Mouse (Mus musculus): ENCODE measurements around the gene Pld1.
A peak's percentile ranks its signal among the peaks of the same experiment; 100 is the strongest.

Pld1 gene

DNA sequence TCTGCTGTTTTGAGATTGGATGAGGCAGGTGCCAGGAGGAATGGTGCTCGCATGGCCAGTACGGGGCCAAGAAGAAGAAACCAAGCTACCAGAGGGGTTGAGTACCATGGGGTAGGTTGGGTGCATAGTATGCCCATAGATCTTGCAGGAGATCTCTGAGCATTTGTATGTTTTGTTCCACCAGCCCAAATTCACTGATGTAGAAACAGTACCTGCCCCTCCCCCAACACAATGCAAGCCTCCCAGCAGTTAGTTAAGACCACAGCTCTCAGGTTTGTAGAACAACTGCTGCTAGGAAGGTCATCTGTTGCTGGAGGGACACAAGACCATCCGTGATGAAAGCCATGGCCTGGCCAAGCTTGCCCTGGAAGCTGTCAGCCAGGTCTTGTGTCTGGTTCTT is 220.4 kb downstream of the Pld1 start:
- DNase-seq (ENCODE audit: low spot score), result no peak

DNA sequence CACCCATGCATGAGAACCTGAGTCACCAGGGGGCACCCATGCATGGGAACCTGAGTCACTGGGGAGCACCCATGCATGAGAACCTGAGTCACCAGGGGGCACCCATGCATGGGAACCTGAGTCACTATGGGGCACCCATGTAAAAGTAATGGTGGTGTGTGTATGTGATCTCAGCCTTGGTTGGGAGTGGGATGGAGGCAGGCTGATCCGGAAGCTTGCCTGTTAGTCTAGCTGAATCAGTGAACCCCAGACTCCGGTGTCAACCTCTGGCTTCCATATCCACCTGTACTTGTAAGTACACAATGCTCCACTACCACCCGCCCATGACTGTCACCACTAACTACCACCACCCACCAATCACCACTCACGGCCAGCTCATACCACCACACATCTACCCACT is 223.9 kb downstream of the Pld1 start:
- DNase-seq (ENCODE audit: low spot score), result no peak

DNA sequence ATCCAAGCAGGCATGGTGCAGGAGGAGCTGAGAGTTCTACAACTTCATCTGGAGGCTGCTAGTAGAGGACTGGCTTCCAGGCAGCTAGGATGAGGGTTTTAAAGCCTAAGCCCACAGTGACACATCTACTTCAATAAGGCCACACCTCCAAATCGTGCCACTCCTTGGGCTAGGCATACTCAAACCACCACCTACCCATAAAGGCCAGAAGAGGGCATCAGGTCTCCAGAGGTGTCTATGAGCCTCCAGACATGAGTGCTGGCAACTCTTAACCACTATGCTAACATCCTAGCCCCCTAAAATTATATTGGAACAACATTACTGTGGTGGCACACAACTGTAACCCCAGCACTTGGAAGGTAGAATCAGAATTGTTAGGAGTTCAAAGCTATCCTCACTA is 226.2 kb downstream of the Pld1 start:
- no peak for DNase-seq (ENCODE audit: low spot score)

DNA sequence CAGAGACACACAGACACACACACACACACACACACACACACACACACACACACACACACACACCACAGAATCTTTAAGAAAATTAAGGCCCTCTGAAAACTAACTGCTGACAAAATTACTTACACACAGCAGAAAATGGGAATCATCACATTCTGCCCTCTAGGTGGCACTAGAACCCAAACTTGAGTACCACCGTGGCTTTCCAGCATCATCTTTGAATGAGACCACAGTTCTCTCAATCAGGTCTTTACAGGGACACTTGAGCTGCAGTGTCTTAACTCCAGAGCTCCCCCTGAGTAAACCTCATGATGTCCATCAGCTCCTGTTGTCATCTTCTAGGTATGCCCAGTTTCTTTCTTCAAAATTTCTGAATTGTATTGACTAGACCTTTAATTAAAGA is 227.1 kb downstream of the Pld1 start:
- no peak for DNase-seq (ENCODE audit: low spot score)

DNA sequence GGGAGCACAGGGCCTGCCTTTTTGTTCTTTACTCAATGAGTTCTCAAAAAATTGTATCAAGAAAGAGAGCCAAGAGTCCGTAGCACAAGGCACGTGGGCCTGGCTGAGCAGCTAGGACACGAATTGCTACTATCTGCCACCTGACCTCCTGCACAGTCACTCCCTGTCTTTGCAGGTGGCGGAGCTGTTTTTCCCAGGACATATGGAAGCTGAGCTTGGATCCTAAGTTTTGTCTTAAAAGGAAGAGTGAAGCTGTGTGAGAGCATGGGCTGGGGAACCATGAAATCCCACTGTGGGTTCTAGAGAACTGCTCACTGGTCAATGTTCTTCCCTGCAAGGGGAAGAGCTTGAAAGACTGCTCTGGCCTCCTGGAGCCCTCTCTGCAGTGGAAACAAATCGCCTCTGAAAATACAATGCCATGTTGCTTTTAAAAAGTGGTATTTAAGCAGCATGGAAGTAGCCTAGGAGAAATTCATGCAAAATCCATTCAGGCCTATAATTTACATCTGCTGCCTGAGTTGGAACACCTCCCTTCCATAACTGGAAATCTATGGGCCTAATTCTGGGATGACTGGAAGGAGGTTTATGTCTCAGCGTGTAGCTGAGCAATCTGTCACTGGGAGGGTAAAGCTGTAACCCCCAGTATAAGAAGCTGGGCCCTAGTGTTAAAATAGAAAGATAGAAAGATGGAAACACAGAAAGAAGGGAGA is 229.5 kb downstream of the Pld1 start:
- DNase-seq (ENCODE audit: low spot score), result no peak

DNA sequence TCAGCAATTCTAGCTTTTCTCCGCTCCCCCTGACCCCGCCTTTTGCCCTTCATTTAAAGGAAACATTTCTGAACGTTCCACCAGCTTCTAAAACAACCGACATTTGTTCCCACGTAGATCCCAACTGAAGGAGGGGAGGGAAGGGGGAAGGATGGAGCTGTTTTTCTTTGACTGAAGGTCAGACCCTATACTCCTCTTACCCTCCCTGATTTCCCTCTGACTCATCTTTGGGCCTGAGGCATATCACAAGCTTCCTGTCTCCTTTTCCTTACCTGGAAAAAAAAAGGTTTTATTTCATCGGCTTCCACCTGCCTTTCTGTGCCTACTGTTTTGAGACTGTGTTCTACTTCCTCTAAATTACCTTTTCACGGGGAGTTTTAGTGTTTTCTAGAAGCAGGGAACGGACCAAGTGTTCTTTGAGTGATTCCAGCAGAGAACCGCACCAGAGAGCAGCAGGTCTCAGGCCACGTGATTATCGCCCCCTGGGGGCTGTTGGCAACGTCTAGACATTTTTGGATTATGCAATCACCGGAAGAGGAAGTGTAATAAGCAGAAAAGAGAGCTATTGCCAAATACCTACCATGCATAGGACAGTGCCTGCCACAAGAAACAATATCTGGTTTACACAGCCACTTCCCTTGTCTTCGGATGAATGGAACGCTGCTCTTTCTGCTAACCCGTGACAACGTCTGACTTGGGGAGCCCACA is 232.6 kb downstream of the Pld1 start:
- peak; percentile 29 for DNase-seq (ENCODE audit: low spot score)

DNA sequence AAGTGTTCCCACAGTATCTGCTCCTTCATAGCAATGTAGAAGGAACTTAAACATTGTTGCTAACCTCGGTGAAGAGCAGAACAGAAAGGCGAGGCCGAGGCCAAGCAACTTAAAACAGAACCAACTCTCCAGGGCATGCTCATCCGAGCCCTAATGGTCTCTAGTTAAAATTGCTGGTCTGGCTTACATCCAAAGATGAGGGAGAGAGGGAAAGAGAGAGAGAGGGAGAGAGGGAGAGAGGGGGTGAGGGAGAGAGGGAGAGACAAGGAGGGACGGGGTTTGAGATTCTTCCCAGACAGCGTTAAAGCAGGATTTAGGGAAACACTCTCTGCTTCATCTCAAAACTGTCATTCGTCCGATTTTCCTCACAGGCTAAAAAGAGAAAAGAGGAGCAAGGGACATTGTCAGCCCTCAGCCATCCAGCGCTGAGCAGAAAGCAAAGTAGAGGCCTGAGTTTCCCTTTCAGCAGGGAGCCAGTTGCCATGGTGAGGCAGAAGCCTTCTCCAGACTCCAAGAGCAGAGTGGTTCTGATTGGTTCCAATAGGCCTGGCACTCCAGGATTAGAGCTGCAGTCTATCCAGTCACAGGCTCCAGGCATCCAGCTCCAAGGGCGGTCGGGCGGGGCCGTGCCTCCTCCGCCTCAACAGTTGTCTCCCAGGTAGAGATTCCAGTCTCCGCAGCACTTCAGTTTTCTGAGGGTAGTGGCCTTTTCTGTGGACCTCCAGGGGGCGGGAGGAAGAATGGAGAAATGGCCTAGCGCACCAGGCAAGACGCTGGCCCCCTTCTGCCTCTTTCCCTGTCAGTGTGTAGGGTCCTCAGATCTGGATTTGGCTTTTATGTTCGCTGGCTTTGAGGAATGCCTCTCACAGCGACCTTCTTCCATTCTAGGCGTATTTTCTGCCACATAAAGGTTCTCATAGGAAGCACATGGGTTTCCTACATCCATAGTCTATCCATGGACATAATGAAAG is 237.8 kb downstream of the Pld1 start:
- peak; percentile 45 for DNase-seq (ENCODE audit: low spot score)

DNA sequence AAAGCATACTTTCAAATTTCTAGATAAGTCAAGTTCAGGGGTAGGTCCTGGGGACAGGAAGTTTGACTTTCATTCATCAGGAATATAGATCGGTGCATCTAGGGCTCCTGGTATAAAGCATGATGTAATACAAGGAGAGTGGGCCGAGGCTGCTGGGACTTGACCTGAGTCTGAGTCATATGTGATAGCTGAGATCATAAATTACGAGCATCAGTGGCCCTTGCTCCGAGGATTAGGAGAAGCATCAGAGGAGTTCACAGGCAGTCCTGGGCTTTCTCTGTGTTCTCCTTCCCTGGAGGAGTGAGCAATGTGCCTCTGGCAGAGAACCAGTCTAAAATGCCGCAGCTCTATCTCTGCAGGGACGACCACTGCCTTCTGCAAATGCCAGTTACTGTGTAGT is 239.8 kb downstream of the Pld1 start:
- DNase-seq (ENCODE audit: low spot score), result no peak
